Mouse (Mus musculus): ENCODE measurements at regions not wholly inside any gene's neighbourhood (a gene's known extent, or its start where the extent isn't known, plus 50 kb on each side); places are given as distances from the start of the nearest gene placed in this dataset.
A peak's percentile ranks its signal among the peaks of the same experiment; 100 is the strongest.

DNA sequence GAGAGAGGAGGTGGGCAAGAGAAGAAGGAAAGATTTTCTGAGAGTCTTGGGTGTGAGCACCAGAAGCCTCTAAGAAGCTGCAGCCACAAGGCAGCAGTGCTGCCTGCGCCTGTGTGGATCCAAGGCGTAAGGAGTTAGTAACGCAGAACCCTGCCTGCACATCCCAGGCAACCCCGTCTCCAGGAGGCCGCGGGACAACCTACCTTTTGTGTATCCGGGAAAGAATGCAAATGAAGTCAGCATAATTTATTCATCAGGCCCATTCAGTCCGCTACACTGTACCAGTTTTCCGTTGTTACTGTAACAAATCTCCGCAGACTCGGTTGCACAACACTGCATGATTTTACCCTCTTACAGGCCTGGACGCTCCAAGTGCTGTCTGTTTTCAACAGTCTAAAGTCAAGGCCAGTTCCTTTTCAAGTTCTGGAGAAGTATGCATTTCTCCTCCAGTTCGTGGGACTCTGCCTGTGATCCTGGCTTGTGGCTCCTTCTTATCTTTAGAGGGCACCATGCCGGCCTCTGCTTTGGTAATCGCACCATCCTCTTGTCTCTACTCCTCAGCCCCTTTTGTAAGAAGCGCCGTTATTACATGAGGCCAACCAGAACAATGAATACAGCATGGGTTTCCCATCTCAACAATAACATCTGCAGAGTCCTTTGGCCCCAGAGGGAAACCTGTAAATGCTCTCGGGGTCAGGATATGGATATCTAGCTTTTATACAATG lies 133.8 kb downstream of the Nufip1 start:
- DNase-seq (ENCODE audit: low spot score in 2 of 2) = no peak

DNA sequence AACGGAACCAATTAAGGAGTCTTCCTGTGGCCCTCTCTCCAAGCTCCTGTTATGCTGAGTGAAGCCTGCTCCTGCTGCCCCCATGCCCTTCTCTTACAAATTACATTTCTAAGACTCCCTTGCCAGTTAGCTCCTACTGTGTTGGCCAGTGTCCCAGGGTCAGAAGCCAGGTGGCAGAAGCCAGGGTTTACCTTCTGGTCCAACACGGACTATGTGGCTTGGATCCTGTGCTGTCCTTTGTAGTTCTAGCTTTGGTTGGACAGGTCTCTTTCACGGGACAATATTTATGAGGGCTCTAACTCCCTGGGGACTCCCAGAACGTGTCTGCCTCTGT lies 134.3 kb downstream of the Nufip1 start:
- DNase-seq (ENCODE audit: low spot score in 2 of 2) = no peak

DNA sequence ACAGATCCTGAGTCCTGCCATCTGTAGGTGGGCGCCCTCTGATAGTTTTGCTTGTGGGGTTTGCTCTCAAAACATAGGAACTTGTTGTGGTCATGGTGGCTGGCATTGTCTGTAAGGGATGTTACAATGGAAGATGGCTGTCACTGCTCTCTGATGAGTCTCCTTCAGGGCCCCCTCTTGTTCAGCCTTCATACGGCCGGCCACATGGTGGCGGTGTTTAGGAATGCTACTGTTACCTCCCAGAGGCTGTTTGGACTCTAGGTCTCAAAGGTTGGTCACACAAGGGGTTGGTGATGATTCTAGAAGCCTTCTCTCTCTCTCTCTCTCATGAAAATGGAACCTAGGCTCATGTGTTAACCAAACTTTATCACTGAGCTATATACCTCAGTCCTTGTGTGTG lies 137.0 kb downstream of the Nufip1 start:
- no peak for DNase-seq (ENCODE audit: low spot score in 2 of 2)

DNA sequence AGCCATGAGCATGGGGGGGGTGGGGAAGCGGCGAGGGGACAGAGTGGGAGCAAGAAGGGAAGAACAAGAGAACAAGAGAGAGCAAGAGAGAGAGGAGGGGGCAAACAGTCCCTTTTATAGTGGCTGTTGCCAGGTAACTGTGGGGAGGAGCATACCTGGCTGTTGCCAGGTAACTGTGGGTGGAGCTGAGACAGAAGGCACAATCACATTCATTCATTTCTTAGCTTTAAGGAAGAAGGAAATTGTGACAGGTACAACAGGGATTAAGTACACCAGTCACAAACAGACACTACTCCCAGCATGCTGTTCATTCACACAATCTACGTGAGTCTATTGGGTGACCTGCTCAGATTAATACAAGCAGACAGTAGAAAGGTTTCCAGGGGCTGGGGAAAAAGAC lies 143.2 kb downstream of the Nufip1 start:
- DNase-seq (ENCODE audit: low spot score in 2 of 2) = no peak

DNA sequence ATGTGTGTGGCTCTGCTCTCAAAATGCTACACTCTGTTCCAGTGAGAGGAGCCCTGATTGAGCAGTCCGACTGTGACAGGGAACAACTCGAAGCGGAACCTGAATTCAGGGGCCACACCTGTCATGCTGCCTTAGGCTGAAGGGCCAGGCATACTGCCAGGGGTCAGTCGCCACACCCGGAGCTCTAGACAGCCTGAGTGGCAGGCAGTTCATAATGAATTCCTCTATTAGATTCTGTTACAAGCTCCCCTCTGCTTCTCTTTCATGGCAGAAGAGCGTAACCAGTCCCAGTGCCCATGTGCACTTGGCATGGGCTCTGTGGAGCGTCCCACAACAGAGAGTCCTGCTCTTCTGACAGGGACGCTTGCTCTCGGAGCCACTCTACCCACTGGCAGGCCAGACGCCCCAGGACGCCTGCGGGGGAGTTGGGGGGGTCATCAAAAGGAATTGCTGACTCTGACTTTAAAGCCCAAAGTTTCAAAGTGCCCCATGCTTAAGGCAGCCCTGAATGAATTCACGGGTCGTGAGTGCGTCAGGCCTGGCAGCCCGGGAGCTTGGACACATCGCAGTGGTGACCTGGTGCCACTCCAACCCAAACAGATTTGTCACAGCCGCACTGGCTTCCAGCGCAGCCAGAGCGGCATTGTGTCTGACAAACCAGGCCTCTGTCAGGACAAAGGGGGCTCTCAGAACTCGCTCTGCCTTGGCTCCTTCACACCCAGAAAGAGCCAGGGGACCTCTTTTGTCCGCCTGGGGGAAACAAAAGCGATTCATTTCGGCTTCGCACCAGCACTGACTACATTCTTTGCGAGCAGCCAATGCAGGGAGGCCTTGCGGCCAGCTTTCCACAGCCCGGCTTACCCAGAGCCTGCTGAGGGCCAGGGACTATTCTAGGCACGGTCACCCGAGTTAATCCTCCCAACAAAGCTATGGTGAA lies 144.1 kb downstream of the Nufip1 start:
- DNase-seq (ENCODE audit: low spot score in 2 of 2) = peak; percentile 51

DNA sequence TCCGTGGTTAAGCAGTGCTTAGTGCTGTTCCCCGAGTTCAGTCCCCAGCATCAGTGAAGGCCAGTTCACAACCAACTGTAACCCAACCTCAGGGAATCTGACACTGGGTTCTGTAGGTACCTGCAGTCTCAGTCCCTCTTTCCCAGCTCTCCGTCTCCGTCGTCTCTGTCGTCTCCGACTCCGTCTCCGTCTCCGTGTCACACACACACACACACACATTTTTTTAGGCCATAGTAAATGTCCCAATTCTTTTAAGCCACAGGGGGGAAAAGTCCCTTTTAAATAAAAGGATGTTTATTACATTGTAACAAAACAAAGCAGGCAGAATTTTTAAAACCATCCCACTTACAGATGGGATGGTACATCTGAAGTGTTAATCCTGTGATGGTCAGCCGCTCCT lies 145.3 kb downstream of the Nufip1 start:
- no peak for DNase-seq (ENCODE audit: low spot score in 2 of 2)

DNA sequence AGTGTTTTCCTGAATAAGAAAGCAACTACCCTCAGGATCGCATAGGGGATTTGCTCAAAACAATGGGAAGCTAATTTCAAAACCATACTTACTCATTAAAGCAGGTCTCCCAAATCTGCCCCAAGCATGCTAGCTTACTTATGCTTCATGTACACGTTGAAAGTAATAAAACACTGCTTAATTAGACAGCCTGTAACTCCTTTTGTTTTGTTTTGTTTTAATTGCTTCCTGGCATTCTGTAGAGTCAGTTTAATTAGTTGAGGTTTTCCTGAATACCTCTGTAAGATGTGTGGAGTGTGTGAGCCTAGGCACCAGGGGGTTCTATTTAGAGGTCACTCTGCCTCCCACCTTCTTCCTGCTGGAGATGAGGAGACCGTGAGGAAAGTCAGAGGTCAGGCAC lies 147.9 kb downstream of the Nufip1 start:
- DNase-seq (ENCODE audit: low spot score in 2 of 2) = no peak

DNA sequence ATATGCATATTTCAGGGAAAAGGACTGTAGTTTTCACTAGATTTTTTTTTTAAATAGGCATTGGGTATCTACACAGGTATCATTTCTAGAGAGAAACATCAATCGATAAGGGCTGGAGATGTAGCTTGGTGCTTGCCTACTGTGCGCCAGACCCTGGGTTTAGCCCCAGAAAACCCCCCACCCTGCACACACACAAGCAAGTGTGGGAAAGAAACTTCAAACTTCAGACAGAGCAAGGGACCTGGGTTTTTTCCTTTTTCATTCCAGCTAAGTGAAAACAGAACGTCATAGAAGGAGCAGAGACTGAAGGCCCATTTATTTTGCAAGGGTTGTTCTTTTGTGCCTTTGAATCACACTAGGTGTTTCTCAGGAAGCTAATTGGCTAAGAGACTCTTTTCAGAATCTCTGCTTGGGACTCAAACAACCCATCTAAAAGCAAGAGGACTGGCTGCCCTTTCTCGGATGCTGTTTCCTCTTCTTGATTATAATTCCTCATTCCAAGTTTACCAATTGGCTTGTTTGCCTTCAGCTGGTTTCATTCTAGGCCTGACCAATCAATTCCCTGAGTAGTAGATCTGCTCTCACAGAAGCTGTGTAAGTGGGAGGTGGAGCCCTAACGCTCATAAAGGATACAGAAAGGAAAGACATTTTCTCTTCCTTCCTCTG lies 150.1 kb downstream of the Nufip1 start:
- DNase-seq (ENCODE audit: low spot score in 2 of 2) = peak in 1 of 2 experiments; percentile 5

DNA sequence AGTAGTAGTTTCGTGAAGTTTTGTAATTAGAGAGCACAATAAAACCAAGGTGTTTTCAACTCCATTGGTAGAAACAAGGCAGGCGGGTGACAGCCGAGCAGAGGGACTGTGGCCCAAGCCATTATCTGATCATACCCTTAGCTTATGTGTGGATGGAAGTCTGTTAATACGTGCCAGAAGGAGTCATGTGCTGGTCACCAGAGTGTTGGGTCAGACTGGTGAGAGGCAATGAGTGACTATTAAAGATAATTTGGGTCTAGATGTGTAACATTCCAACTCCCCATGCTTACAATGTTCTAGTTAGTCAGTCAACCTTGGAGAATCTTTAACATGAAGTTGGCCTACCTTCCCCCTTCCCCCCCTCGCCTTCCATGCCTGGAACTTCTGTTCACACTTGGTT lies 151.1 kb upstream of the Tsc22d1 start:
- no peak for DNase-seq (ENCODE audit: low spot score in 2 of 2)

DNA sequence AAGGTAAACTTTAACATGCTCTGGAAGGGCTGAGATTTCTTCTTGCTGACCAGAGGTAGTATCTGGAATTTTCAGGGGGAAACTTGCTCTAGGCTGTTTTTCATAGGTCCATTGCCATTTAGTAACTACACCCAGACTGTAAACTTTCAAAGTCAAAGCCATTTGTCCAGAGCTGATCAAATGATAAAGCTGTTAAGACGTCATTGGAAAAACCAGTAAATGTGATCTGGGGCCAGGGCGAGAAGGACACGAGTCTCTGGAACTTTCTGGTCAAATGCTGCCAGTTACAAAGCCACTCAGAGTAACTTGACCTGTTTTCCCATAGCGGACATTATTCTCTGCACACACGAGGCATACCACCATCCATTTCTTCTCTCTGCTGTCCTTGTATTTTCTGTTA lies 148.9 kb upstream of the Tsc22d1 start:
- DNase-seq (ENCODE audit: low spot score in 2 of 2) = no peak

DNA sequence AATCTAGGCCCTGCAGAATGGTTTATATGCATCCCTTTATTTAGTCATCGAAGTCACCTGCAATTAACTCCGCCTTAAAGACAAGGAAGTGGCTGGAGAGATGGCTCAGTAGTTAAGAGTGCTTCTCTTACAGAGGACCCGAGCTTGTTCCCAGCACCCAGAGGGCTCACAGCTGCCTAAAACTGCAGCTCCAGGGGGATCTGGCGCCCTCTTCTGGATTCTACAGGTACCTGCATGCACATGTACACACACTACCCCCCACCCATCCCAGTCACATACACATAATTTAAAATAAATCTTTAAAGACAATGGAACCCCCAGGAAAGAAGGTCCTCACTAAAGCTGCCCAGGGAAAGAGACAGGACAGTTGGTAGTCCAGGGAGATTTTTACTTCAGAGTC lies 148.5 kb upstream of the Tsc22d1 start:
- no peak for DNase-seq (ENCODE audit: low spot score in 2 of 2)

DNA sequence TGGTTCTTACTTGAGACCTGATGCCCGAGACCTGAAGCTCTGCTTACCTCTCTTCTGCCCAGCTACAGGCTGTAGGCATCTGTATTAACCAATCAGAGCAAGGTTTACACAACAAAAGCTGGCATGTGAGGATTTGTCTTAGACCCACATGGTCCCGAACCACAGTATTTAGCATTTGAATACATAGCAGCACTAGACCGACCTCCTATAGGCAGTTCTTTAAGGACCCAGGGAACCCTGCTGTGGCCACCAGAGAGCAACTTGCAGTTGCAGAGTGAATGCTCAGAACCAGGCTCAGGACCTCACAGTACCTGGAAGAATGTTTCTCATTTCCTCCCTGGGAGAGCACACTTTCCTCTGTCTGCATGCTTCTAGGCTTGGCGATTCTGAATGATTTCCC lies 147.7 kb upstream of the Tsc22d1 start:
- no peak for DNase-seq (ENCODE audit: low spot score in 2 of 2)

DNA sequence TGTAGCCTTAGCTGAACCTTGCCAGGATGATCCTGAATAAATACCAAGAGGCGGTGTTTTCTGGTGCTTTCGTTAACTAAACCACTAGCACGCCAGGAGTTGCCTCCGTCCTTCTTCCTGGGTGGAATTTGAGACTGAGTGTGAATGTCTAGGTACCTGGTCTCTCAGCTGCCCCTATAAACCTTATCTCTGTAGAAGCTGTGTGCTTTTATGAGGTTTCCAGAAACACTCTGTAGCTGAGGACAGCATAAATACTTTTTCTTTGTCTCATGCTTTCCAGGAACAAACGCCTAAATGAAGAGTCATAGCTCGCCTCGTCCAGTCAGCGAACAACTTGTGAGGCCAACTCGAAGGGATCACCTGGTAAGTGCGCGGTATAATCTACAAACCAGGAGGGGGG lies 143.6 kb upstream of the Tsc22d1 start:
- no peak for DNase-seq (ENCODE audit: low spot score in 2 of 2)

DNA sequence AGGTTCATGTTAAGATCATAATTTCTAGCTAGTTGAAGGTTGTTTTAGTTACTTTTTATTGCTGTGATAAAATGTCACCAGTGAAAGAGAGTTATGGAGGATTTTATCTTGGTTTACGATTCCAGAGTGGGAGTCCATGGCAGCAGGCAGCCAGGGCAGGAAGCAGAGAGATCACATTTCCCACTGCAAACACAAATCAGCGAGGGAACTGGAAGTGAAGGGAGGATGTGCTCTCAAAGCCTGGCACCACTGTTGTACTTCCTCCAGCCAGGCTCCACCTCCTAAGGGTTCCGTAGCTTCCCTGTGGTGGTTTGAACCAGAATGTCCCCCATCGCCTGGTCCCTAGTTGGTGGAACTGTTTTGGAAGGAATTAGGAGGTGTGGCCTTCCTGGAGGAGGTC lies 141.9 kb upstream of the Tsc22d1 start:
- DNase-seq (ENCODE audit: low spot score in 2 of 2) = no peak

DNA sequence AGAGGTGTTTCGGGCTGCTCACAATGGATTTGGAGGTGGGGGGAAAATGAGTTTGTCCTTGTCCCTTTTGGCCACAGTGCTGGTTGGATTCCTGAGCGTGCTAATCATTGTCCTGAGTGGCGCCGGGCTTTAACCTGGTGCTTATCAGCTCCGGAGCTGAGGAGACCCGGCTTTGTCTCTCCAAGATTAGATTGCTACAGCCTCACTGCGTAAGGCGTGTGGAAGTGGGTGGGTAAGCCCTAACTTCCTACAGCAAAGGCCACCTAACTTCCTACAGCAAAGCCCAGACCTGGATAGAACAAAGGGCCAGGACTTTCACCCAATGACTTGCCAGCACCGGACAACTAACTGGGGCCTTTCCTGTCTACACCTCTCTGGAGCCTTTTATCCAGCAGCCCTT lies 138.1 kb upstream of the Tsc22d1 start:
- no peak for DNase-seq (ENCODE audit: low spot score in 2 of 2)

DNA sequence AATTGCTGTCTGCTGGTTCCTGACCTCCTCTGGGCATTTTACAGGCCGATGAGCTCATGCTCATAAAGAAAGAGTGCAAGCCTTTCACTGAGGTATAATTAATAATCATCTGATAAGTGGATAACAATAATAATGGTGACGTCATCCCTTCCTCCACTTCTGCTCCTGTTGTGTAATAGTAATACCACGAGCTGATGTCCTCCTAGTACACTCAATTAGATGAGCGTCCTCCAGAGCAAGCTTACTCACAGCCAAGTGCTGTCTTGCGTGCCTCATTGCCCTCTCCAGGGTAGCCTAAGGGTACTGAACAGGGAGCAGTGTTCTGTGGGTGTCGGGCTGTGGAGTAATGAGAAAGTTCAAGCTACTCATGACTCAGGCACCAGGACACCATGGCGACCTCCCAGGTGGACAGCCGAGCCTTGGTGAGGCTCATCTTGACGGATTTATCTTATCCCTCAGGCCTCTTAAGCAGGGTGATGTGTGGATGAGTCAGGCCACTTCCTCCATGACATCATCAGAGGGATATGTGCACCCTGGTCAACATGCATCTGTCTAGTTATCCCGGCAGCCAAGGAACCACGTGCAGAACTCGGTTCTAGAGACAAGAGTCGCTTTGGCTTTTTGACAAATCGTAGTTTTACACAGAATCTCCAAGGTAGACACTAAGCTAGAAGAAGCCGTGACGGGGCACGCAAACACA lies 135.9 kb upstream of the Tsc22d1 start:
- no peak for DNase-seq (ENCODE audit: low spot score in 2 of 2)

DNA sequence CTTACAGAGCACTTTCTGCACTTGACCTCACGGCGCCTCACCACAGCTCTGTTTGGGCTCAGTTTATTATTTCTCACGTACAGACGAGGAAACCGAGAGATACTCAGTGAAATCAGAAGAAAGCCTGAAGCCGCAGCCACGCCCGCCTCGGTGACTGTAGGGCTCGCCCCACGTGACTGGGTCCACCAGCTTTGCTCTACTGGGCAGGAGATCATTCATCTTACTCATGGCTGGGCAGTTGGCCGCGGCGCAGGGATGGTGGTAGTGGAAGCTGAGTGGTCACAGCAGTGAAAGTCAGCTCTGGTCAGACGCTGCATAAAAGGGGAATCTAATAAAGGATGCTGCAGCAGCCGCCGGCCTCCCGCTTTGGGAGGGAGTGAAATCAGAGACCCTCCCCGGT lies 135.2 kb upstream of the Tsc22d1 start:
- DNase-seq (ENCODE audit: low spot score in 2 of 2) = no peak

DNA sequence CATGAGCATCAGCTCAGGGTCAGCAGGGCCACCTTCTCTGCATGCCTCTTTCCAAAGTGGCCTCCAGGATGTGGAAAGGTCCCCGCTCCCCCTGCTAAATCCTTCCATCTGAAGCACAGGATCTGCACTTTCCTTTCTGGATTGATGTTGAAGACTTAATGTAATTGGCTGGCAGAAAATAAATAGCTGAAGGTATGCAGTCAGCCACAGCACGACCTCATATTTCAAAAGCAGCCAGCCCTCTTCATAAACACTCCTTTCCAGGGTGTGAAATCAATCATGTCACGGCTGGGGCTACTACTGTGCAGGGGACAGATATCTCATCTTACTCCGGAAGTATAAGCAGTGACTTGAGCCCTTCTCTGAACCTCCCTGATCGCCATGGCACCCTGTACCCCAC lies 132.9 kb upstream of the Tsc22d1 start:
- DNase-seq (ENCODE audit: low spot score in 2 of 2) = no peak

DNA sequence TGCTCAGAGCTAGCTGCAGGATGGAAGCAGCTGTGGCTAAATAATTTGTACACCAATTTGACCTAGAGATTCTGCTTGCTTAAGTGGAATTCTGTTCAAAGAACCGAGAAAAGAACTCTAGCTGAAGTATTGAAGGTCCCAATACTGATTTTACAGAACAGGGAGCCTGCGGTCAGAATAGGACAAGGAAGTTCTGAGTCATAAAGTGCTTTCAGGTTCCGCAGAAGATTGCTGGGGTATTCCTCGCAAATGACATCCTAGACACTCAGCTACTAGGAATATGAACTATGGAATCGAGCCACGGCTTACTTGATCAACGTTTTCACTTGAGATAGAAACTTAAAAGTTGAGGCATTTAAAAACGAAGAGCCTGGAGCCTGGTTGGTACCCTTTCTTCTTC lies 127.0 kb upstream of the Tsc22d1 start:
- no peak for DNase-seq (ENCODE audit: low spot score in 2 of 2)

DNA sequence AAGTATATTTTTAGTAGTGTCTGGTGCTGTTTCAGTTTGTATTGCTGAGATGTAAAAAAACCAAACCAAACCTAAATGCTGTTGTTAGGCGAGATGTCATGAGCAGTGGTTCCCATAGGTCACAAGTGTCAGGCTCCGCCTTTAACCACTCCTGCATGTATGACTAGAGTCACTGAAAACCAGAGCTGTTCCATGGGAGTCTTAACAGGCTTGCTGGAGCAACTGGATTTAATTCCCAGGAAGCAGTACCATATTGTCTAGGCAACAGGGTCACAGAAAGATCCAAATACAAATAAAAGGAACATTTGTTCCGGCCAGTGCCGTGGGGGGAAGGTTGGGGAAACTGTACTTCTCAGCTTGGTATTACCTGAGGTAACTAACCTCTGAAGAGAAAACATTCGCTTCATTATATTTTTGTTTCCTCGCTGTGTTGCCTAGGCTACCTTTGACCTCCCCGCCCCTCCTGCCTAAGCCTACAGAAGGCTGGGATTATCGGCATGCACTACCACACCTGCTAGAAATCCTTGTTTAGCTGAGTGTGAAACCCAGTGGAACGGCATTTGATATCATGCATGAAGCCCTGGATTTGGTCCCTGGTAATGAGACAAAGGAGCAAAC lies 124.3 kb upstream of the Tsc22d1 start:
- DNase-seq (ENCODE audit: low spot score in 2 of 2) = no peak

DNA sequence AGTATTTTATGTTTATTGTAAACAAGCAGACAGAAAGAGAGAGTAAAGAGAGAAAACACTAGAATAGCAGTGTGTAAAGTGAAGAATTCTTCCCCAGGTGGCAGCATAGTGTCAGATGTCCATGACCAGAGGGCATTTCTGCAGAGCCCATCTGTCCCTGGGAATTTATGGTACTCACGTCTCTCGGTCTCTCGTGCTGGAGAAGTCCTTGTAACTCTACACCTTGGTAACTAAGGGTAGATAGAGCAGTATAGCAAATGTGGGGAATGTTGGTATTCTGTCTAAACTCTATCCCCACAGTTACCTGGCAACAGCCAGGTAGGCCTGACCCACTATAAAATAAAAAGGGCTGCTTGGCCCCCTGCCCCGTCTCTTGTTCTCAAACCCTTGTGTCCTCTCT lies 122.5 kb upstream of the Tsc22d1 start:
- no peak for DNase-seq (ENCODE audit: low spot score in 2 of 2)

All from right cerebral cortex, adult 2 months (tissue).